Mouse (Mus musculus) gastrocnemius, adult 18-20 months (tissue): ENCODE data around the gene Myo16. TPM values are rescaled to one million over a fixed set of nuclear protein-coding genes. Genes with fewer than 3 reads are reported as not detected.

Source experiments
- DNase-seq: peaks from one replicate; pipeline ENCODE4 v3.0.0; 2021; ENCODE audit warnings: low spot score
- total RNA-seq, 2 experiments: library from RNA; stranded (reverse); gene quantifications; 2 replicates each; pipeline ENCODE4 v1.2.3; 2021

The Myo16 gene
- total RNA-seq, 2 experiments from 2014 or later: 0.12 to 0.21 TPM

DNA sequence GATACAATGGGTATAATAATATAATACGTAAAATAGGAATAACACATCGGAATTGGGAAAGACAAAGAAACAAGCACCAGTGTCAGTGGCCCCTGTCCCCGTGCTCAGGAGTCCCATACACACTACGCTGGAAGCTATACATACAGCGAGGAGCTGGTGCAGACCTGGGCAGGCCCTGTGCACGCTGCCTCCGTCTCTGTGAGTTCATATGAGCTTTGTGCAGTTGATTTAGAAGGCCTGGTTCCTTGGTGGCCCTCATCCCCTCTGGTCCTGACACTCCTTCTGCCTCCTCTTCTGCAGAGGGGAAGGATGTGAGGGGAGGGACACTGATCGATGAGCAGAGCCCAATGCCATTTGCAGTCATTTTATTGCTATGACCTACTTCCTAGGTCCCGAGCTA lies 255.3 kb downstream of the Myo16 start:
- no peak for DNase-seq

DNA sequence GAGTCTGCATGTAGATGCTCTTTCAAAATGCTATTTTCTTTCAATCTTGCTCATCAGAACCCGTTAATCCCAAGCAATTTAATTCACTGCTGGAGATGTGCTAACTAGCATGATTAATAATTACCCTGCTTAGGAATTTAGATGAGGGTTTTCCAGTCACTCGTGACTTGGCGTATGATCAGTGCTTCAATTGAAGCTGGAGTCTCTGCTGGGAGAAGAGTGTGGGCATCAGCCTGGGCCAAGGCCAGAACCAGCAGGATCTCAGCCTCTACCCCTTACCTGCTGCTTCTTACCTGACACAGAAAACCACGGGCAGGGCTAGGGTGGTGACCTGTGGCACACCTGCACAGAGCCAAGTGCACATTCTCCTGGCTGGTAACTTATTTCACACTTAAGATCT lies 257.8 kb downstream of the Myo16 start:
- no peak for DNase-seq

DNA sequence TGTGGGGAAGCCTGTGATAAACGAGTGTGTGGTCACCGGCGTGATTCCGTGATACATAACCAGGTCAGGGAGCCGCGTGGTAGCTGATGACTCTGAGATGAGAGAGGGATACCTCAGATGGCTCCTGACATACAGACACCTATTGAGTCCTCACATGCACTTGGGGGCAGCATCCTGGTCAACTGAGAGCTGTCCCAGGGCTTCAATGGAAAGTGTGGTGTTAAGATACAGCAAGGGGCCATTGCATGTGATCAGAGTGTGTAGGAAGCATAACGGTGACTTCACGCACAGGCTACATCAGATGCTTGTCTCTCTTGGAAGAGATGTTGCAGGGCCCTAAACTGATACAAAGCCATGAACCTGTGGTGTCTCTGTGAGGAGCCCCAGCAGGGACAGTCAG lies 260.2 kb downstream of the Myo16 start:
- DNase-seq: no peak

DNA sequence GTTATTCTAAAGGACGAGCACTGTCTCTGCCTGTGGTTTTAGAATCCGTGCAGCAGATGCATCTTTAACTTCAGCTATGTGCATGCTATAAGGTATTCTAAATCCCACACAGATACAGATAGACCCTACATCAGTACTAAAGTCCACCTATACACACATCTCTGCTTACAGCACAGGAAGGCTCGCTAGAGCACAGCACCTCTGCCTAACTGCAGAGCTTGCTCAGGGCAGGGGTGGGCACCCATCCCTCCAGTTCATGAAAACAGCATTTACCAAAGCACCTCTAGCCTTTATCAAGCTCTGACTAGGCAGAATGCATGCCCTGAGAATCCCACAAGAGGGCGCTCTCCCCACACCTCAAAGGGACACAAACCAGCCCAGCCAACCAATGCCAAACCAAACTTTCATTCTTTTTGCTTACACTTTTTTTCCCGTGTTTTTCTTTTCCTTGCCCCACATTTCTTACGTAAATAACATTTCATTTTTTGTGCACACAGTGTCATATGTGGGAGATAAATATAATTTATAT lies 261.0 kb downstream of the Myo16 start:
- DNase-seq: peak; percentile 62

DNA sequence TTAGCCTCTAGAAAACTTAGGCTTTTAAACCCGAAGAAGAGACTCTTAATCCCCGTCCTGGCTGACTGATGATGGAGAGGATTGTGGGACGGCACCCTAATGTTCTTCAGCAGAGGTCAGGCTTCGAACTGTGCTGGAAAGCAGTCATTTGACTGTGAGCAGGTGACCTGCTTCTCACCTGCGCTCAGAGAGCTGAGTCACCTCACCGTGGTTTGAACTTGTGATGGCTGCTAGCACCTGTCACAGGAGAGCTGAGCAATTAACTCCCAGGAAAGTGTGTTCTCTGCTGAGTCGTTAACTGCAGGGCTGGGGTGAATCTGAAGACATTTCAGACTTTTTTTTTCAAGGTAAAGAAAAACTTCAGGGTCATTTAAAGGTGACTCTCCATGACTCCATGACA lies 261.6 kb downstream of the Myo16 start:
- DNase-seq: no peak

DNA sequence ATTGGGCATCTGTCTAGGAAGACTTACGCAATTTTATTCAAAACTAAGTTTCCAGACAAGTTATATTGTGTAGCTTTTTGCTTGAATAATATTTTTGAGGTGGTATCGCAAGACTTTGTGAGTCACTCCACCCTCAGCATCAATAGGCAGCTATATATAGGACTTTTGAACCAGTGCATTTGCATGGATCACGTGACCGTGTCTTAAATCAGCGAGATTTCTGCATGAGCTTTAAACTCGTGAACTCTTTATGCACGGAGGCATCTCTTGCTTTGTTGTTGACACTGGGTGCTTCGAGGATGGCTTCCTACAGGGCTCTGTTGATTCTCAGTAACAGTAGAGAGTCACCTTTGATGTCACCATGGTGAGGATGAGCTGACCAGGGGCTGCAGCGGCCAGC lies 262.2 kb downstream of the Myo16 start:
- no peak for DNase-seq

DNA sequence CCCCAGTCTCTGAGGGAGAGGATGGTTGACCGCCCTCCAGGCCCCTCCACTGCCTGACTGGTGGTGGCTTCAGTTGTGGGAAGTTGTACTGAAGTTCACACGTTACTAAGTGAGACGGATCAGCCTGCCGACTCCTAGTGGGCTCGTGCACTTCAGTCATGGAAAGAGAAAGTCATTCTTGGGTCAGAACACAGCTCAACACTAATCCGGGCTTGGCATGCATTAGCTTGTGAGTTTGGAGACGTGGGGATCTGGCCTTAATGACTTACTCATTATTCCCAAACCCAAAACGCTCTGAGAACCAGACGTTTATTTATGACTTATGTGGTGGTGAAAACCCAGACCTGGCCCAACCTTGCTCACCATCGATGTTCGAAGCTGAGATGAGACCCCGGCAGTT lies 263.1 kb downstream of the Myo16 start:
- no peak for DNase-seq

DNA sequence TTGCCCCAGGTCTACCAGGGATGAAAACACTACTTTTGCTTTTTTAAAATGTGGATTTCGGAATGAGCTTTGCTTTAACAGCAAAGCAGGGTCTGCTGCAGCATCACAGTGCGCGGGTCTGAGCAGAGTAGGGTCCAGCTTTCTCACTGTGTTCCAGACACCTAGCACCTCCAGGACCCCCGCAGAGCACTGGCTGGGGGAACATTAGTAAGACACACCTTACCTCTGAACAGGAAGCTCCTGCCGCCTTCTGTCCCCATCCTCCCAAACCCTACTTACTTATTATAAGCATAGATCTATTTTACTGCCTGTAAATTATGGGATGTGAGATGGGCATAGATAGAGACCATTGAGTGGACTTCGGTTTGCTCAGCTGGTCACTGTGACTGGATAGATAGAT lies 263.6 kb downstream of the Myo16 start:
- no peak for DNase-seq

DNA sequence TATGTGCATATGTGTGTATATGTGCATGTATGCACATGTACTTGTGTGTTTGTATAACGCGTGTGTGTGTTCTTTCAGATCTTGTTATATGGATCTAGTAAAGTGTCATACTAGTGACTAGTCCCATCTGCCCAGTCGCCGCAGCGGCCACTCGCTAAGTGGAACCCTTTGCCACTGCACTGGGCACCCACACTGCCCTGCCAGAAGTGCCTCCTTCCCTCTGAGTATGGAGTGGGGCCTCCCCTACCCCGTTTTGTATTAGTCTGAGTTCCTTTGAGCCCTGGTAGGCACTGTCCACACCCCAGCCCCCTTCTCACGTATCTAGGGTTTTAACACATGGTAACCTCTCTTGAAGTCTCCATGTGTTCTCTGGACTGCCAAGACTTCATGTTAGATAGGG lies 264.3 kb downstream of the Myo16 start:
- no peak for DNase-seq

DNA sequence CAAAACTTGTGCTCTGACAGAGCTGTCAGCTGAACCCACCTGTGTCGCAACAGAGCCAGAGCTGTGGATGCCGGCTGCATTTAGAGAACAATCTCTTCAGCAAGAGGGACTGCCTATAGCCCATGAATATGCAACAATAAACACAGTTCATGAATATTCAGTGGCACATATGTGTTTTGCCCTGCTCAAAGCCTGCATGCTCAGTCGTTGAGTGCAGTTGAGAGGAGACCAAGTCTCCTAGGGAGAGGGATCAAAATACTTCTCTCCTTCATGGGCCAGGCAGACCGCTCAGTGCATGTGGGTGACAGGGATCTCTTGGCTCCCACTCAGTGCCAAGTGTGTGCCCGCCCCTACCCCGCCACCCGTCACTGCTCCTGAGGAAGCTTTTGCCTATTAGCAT lies 265.3 kb downstream of the Myo16 start:
- no peak for DNase-seq

DNA sequence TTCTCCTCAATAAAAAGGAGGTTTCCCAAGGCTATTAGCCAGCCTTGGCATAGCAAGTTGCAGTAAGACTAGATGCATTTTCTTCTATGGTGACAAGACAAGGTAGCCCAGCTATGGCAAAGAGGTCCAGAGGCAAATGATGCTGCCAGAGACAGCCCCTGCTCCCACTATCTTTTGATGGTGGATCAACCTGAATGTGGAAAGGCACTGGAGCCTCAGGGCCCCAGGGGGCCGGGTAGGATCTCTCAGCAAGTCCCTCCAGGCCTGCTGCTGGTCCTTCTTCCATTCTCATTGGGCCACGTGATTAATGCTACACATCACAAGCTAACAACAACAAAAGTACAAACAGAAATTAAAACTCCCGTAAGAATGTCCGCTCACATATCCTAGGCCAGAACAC lies 266.0 kb downstream of the Myo16 start:
- DNase-seq: no peak

DNA sequence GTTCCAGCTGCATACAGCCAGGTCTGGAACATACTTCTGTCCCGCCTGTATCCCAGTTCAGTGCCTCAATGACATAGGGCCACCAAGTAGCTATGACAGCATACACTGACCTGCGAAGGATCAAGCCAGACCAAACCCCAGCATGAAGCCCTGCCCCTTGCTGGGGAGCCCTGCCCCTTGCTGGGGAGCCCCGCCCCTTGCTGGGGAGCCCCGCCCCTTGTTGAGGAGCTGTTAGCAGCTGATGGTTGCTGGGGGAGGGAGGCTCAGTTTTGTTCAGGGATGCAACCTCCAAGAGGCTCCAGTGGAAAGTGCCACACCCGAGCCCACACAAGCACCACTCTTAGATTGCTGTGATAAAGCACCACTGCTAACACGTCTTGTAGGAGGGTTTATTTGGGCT lies 266.8 kb downstream of the Myo16 start:
- DNase-seq: no peak

DNA sequence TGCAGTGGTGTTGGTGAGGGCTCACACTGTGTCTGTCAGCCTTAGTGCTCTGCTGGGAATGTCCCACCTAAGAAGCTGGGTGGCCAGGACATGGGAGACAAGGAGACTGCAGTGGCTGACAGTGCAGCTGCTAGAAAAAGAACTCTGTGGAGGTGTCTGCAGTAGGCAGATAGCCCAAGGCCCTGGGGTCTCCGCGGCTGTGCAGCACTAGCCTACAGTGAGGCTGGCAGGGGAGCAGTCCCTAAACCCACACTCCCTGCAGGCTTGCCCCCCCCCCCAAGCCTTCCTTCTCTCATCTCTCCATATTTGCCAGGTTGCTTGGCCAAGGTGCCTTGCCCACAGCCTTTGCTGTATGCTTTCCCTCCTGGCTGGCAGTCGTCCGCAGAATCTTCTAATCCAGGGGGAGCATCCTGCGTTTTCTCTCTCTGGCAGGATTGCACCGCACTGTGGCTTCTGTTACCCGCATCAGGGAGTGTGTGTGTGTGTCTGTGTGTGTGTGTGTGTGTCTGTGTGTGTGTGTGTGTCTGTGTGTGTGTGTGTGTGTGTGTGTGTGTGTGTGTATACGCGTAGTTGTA lies 267.9 kb downstream of the Myo16 start:
- no peak for DNase-seq

DNA sequence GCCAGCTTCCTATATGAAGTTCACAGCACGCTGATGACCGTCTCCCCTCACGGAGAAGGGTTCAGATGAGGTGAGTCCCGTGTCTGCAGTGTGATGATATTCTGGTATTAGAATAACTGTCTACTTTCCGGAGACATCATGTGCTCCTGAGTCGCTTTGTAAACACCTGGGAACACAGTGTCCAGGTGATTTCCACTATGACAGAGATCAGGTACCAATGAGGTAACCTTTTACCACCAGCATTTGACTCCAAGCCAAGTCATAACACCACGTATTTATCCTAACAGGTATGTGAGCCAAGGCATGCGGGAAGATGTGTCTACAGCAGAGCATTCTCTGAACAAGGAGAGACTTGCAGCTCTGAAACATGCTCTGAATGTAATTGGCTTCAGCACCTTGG lies 281.8 kb downstream of the Myo16 start:
- DNase-seq: no peak

DNA sequence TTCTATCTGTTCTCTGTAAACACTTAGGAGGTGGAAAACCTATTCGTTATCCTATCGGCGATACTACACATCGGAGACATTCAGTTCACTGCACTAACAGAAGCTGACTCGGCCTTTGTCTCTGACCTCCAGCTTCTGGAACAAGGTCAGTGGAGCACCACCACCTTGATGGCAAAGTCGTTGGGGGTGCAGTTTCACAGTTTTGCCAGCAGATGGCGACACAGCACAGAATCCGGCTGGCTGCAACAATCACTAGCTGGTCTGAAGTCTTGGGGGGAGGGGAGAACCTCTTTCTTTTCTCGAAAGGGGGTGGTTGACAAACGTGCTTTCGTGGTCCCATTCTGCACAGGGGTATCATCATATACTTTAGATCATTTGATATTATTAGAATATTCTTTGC lies 285.1 kb downstream of the Myo16 start:
- DNase-seq: peak; percentile 68

DNA sequence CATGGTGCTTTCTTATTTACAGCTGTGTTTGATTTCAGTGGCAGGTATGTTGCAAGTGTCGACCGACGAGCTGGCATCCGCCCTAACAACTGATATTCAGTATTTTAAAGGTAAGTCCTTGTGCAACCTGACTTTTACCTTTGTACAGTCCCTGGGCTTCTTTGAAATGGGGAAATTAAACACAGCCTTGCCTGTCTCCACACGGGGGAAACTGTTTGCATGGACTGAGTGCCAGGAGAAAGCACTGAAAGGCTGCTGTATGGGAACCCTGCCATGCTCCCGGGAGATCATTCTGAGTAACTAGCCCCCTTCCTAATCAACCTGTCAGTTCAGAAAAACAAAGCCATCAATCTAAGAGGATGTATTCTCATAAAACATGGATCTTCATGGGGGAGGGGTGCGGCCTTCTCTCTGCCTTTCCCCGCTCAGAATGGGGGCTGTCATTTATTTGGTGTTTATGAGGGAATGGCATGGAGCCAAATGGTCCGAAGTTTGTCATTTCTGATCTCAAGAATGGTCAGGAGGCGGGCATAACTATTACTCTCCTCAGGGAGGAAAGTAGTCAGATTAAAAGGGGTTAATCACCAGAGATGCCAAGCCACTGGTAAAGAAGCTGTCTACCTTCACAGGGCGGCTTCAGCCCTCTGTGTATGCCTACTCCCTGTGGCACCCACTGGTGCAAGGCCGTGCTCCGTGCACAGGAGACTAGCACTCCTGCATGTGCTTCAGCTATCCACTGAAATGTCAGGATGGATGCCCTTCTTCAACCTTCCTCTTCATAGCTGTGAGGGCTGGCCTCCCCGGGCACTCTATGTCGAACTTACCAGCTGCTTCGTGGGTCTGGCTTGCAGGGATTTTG lies 286.1 kb downstream of the Myo16 start:
- DNase-seq: no peak

DNA sequence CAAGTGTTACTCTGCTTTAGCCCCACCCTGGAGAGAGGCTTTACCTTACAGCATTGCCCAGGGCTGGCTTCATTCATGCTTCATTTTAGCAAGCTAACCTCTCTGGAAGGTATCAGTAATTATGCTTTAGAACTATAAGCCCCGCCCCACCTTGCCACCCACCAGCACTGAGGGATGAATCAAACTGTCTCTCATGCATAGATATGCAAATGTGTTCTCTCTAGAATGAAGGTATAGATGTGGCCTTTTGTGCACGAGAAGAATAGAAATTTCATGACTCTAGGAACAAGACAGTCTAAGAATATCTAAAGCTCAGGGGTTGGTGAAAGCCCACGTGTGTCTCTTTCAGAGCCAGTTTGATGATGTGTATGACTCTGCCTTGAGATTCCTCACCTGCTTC lies 288.9 kb downstream of the Myo16 start:
- no peak for DNase-seq

DNA sequence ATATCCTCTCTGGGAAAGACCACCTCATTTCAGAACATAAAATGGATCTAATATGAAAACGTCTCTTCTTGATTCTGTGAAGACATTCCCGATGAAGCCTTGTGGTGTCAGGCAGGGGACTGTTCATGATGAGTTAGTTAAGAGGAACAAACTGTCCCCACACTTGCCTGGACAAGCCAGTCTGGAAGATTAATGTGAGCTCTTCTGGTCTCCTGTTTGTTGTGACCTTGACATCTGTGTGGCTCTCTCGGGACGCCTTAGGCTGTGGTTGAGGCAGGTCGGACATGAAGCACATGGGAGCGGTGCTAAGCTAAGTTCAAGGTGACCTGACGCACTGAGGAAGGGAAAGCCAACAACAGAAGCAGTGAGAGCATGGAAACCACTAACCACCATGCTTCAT lies 291.3 kb downstream of the Myo16 start:
- DNase-seq: no peak

DNA sequence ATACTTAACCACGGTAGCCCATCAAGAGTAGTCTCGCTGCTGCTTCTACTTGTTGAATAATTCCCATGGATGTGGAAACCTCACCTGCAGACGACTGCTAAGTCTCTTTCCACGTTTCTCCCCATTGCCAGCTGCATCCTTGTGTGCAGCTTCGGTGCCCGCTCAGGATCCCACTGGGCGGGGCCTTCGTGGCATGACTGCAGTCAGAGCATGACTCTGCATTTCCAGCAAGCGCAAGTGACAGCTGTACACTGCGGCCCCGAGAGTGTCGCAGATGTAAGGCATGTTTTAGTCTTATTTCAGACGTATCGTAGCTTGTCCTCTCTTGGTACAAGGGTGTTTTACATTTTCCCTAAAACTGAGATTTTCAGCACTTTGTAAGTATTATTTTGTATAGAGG lies 294.8 kb downstream of the Myo16 start:
- DNase-seq: peak; percentile 66

DNA sequence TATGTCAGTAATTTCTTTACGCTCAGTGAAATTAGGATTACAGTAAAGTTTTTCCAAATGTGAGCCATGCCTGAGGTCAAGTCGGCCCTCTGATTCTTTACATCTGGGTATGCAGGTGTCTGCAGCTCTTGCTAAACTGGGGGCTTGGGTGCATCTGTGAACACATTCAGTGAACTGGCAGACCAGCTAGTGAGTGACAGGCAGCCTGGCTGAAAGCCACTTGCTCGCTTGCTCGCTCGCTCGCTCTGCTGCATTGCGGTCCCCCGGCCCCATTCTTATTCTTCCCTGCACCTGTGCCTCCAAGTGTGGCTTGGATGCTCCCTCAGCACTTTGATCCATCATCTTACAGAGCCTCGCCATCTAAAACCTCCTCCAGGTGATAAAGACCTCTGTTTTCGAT lies 299.3 kb downstream of the Myo16 start:
- no peak for DNase-seq

DNA sequence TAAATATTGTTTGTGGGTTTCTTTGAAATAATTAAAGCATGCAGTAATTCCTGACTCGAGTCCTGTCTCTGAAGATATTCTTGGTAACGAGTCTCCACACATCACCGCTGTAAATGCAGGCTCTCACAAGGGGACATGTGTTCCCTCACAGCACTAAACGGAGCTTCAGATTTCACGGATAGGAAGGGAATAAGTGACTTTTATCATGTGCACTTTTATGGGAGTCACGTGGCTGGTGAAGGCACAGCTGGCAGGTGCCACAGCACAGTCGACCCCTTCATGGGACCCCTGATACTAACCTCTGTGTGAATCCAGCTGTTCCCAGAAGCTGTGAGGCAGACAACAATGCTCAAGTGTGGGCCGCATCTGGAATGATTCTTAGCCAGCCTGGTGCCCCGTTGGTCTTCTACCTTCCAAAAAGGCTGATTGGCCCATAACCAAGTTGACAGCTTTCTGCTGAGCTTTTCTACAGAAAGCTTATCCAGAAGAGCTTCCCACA lies 304.5 kb downstream of the Myo16 start:
- DNase-seq: no peak

DNA sequence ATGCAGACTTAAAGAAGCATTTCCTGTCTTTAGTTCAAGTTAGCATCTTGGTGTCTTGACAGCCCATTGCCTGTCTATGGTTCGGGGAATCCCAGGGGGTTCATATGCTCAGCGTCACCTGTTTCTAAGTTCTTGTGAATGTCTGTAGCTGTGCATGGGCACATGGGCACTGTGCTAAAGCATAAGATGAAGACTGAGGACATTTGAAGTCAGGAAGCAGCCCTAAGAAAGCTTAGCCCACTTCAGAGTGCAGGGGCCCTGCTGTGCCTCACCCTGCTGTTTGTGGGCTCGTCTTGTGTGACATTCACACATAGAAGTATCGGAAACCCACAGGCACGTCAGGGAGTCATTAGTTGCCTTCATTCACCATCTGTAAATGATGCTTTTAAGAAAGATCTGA lies 308.6 kb downstream of the Myo16 start:
- no peak for DNase-seq

DNA sequence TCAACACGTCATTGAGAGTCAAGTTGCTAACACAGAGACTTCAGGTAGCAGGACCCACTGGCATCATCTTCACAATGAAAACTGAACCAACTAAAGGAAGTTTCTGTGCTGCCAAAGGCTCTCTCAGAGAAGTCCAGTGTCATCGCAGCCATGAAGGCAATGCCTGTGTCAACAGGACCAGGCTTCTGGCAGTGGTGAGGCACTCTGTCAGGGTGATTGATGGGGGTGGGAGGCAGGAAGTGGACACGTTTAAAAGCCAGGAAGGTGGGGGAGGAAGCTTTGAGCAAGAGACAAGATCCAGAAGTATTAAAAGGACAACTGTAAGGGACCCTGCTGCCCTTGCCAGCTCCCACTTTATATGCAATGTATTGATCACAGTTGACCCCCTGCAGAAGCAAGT lies 314.8 kb downstream of the Myo16 start:
- no peak for DNase-seq
